Mouse (Mus musculus): Measurements from ENCODE around the gene Slc7a7. TPM values are rescaled to one million over a fixed set of nuclear protein-coding genes. Genes with fewer than 3 reads are reported as not detected.

The Slc7a7 gene
- polyA plus RNA-seq, 1 experiment from 2014 or later, result 3.1 TPM

DNA sequence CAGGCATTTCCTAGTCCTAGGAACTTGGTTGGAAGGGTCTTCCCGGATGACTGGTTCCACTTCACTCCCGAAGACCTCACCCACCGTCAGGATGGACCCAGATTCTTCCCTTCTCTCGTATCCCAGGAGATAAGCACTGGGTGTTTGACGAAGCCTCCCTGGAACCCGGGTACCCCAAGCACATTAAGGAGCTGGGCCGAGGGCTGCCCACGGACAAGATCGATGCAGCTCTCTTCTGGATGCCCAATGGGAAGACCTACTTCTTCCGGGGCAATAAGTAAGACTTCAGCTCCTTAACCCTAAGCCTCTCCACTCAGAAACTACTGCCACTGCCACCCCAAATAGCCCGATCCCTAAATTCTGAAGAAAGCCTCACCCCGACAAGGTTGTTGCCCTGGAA, 21.6 kb upstream of the Slc7a7 start:
- no peak for ATAC-seq (ENCODE audit: insufficient number of reproducible peaks, low FRiP score, low TSS enrichment, low read depth)
- no peaks in the 10 kb centered on the region for H3K27me3 ChIP-seq (ENCODE audit: control insufficient read depth, insufficient read depth, low read length)
- H3K9me3 ChIP-seq (ENCODE audit: control insufficient read depth, low read length), result no peaks in the 10 kb centered on the region
- H3K9ac ChIP-seq (ENCODE audit: low read length), result no peak overlapping the region
- no peak overlapping the region for H3K4me2 ChIP-seq (ENCODE audit: low read depth, severe bottlenecking)
- H3K27ac ChIP-seq (replicated peaks; ENCODE audit: low read depth, low read length), result no peak overlapping the region
- peaks cover 18% of the 10 kb centered on the region for H3K36me3 ChIP-seq (ENCODE audit: control insufficient read depth, insufficient read depth, low read length)
- no peak for DNase-seq (ENCODE audit: low spot score)
- H3K4me3 ChIP-seq (ENCODE audit: low read depth, low read length), result no peak overlapping the region
- 89% methylated on average over 12 of the region's 12 CpGs for WGBS
- peaks cover 15% of the 10 kb centered on the region for H3K4me1 ChIP-seq (ENCODE audit: control insufficient read depth, insufficient read depth, low read length)

- 86% methylated on average over 11 of the region's 11 CpGs for WGBS
- Histone ChIP-seq H3K27me3 (ENCODE audit: control insufficient read depth, insufficient read depth, low read length) (no peaks in the 10 kb centered on the region), H3K9ac (ENCODE audit: low read length) (no peak overlapping the region), H3K27ac (replicated peaks; ENCODE audit: low read depth, low read length) (no peak overlapping the region), H3K4me3 (ENCODE audit: low read depth, low read length) (no peak overlapping the region), H3K4me1 (ENCODE audit: control insufficient read depth, insufficient read depth, low read length) (peaks cover 15% of the 10 kb centered on the region), H3K4me2 (ENCODE audit: low read depth, severe bottlenecking) (no peak overlapping the region), H3K9me3 (ENCODE audit: control insufficient read depth, low read length) (no peaks in the 10 kb centered on the region), H3K36me3 (ENCODE audit: control insufficient read depth, insufficient read depth, low read length) (peaks cover 18% of the 10 kb centered on the region)
- ATAC-seq (ENCODE audit: insufficient number of reproducible peaks, low FRiP score, low TSS enrichment, low read depth) (no peak), DNase-seq (ENCODE audit: low spot score) (no peak)
Observed at GRCm38 (mm10) chr14:54435194-54435918, 17.8 kb upstream of the Slc7a7 start.

DNA sequence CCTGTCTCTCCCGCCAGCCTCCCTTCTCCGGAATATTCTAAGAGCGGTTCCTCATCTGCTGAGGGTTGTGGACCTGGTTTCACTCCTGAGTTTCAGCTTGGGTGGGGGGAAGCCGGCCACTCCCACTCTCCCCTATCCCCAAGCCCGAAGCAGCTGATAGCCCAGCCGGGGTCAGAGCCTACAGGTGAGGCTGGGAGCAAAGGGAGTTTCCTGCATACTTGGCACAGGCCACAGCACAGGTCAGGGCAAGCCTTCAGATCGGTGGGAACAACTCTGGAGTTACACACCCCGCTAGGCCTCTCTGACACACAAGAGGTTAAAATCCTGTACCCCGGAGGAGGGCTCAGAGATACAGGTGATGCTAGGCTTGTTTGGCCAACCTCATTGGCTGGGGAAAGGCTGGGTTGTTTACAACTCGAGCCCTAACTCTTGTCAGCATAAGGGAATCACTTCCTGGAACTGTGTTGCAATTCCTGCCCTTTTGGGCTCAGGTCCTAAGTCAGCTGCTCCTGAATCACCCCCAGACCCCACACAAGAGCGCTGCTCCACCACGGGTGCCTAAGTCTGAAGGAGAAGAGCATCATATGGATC, 16.5 kb upstream of the Slc7a7 start:
- peaks cover 11% of the 10 kb centered on the region; the same call in 1 of the 2 replicates for H3K36me3 ChIP-seq (ENCODE audit: control insufficient read depth, insufficient read depth, low read length)
- no peak overlapping the region for H3K9ac ChIP-seq (ENCODE audit: low read length)
- H3K4me2 ChIP-seq (ENCODE audit: low read depth, severe bottlenecking), result peak overlapping the region; percentile 80
- no peaks in the 10 kb centered on the region for H3K27me3 ChIP-seq (ENCODE audit: control insufficient read depth, insufficient read depth, low read length)
- peak overlapping the region; percentile 89; the same call in 1 of the 2 replicates for H3K4me3 ChIP-seq (ENCODE audit: low read depth, low read length)
- 60% methylated on average over 12 of the region's 12 CpGs for WGBS
- H3K27ac ChIP-seq (replicated peaks; ENCODE audit: low read depth, low read length), result no peak overlapping the region
- peaks cover 17% of the 10 kb centered on the region for H3K4me1 ChIP-seq (ENCODE audit: control insufficient read depth, insufficient read depth, low read length)
- H3K9me3 ChIP-seq (ENCODE audit: control insufficient read depth, low read length), result no peaks in the 10 kb centered on the region
- no peak for DNase-seq (ENCODE audit: low spot score)
- ATAC-seq (ENCODE audit: insufficient number of reproducible peaks, low FRiP score, low TSS enrichment, low read depth), result no peak

DNA sequence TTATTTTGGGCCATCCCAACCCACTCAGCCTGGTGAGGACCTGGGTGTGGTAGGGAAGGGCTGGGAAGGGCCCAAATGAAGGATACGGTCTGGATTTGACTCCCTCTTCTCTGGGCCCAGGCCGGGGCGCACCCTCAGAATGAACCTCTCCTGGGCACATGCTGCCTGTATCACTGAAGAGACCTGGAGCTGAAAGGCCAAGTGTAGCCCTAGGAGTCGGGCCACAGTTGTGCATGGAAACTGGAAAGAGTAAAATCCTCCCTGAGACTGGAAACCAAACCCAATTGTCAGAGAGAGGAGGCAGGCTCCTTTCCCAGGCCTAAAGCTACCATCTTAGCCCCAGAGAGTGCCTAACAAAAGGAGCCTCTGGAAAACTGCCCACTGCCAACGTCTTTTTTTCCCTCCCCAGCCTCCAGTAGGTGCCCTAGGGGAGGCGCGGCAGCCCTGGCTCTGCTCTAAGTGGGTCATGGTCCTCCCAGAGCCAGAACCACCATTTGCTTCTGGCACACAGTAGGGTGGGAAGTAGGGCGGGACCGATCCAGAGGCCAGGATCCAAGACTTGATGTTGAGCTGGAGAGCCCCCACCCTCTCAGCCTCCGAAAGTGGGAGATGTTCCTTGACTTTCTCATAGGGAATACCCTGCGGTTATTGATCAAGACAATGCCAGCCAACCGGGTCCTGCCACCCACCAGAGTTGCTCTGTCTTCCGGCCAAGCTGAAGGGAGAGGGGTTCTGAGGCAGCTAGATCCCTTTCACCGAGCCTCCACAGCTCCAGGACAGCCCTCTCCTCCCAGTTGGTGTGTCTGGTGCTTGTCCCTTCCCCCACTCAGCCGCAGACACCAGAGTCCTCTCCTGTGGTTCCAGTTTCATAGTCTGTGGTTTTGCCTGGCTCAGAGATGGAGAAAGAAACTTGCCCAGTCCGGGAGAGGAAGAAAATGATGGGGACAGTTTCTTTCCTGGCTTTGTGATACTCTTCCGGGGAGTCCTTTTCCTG, 15.6 kb upstream of the Slc7a7 start:
- Histone ChIP-seq H3K27me3 (ENCODE audit: control insufficient read depth, insufficient read depth, low read length) (no peaks in the 10 kb centered on the region), H3K4me1 (ENCODE audit: control insufficient read depth, insufficient read depth, low read length) (peaks cover 17% of the 10 kb centered on the region), H3K4me2 (ENCODE audit: low read depth, severe bottlenecking) (peak overlapping the region; percentile 80), H3K4me3 (ENCODE audit: low read depth, low read length) (peak overlapping the region; percentile 89), H3K9me3 (ENCODE audit: control insufficient read depth, low read length) (no peaks in the 10 kb centered on the region), H3K27ac (replicated peaks; ENCODE audit: low read depth, low read length) (peak overlapping the region; percentile 96), H3K36me3 (ENCODE audit: control insufficient read depth, insufficient read depth, low read length) (peaks cover 7% of the 10 kb centered on the region; the same call in 1 of the 2 replicates), H3K9ac (ENCODE audit: low read length) (peak overlapping the region; percentile 98)
- DNase-seq (ENCODE audit: low spot score) (peak; percentile 51), ATAC-seq (ENCODE audit: insufficient number of reproducible peaks, low FRiP score, low TSS enrichment, low read depth) (0 out of 2 replicates have a peak, but pooled peaks have one; percentile 14)
- WGBS, result 32% methylated on average over 17 of the region's 17 CpGs

DNA sequence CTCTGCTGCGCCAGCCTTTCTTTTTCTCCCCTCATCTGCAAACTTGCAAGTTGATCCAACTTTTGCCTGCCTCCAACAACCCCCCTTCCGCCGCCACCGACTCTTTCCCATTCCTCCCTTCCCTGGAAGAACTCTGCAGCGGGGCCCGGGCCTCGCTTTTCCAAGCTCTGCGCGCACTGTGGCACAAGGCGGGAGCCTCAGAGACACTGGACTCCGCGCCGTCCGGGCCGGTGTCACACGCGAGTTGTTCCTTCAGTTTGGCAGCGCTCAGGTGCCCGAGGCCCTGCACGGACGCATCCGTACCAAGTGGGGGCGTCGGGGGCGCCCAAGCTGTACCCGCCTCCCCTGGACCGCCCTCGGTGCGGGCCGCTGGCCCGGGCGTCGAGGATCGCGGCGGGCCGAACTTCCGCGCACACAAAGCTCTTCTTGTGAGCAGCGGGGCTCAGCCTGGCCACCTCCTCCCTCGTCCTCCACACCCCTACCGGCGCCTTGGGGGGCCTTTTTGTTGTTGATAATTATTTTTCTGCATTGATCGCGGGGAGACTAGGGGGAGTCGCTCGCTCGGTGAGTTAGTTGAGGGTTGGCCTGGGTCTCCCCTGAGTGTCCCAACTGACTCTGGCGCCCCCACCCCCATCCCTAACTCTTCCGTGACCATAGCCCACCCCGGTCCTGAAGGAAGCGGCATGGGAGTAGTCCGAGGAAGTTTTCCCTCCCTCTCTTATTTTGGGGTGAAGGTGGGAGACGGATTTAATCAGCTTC, 14.7 kb upstream of the Slc7a7 start:
- H3K4me1 ChIP-seq (ENCODE audit: control insufficient read depth, insufficient read depth, low read length), result peaks cover 17% of the 10 kb centered on the region
- no peaks in the 10 kb centered on the region for H3K9me3 ChIP-seq (ENCODE audit: control insufficient read depth, low read length)
- peak overlapping the region; percentile 80 for H3K4me2 ChIP-seq (ENCODE audit: low read depth, severe bottlenecking)
- H3K9ac ChIP-seq (ENCODE audit: low read length), result peak overlapping the region; percentile 98
- DNase-seq (ENCODE audit: low spot score), result peak; percentile 75
- WGBS, result 2% methylated on average over 54 of the region's 54 CpGs
- no peaks in the 10 kb centered on the region for H3K27me3 ChIP-seq (ENCODE audit: control insufficient read depth, insufficient read depth, low read length)
- peak; percentile 18; the same call in 1 of the 2 replicates for ATAC-seq (ENCODE audit: insufficient number of reproducible peaks, low FRiP score, low TSS enrichment, low read depth)
- H3K36me3 ChIP-seq (ENCODE audit: control insufficient read depth, insufficient read depth, low read length), result peaks cover 6% of the 10 kb centered on the region; the same call in 1 of the 2 replicates
- peak overlapping the region; percentile 96 for H3K27ac ChIP-seq (replicated peaks; ENCODE audit: low read depth, low read length)
- peak overlapping the region; percentile 89 for H3K4me3 ChIP-seq (ENCODE audit: low read depth, low read length)

- peak within 1 kb of the TSS; percentile 80 for H3K4me2 ChIP-seq (ENCODE audit: low read depth, severe bottlenecking)
- peaks cover 5% of the 10 kb centered on the region; the same call in 1 of the 2 replicates for H3K36me3 ChIP-seq (ENCODE audit: control insufficient read depth, insufficient read depth, low read length)
- H3K4me3 ChIP-seq (ENCODE audit: low read depth, low read length), result peak within 1 kb of the TSS; percentile 89
- H3K9ac ChIP-seq (ENCODE audit: low read length), result peak within 1 kb of the TSS; percentile 98
- peak within 1 kb of the TSS; percentile 96 for H3K27ac ChIP-seq (replicated peaks; ENCODE audit: low read depth, low read length)
- no peaks in the 10 kb centered on the region for H3K9me3 ChIP-seq (ENCODE audit: control insufficient read depth, low read length)
- WGBS, result 0% methylated on average over 44 of the region's 49 CpGs
- peak; percentile 44 for ATAC-seq (ENCODE audit: insufficient number of reproducible peaks, low FRiP score, low TSS enrichment, low read depth)
- peaks cover 17% of the 10 kb centered on the region for H3K4me1 ChIP-seq (ENCODE audit: control insufficient read depth, insufficient read depth, low read length)
- no peaks in the 10 kb centered on the region for H3K27me3 ChIP-seq (ENCODE audit: control insufficient read depth, insufficient read depth, low read length)
- DNase-seq (ENCODE audit: low spot score), result peak; percentile 84
Observed at GRCm38 (mm10) chr14:54431334-54432077, 13.9 kb upstream of the Slc7a7 start, which contains the start of gene Mmp14. TSS of gene Mmp14 (plus strand) at chr14:54431612.

GRCm38 (mm10) chr14:54430406-54431145, 13.0 kb upstream of the Slc7a7 start:
- Histone ChIP-seq H3K9me3 (ENCODE audit: control insufficient read depth, low read length) (no peaks in the 10 kb centered on the region), H3K4me1 (ENCODE audit: control insufficient read depth, insufficient read depth, low read length) (peaks cover 17% of the 10 kb centered on the region), H3K27me3 (ENCODE audit: control insufficient read depth, insufficient read depth, low read length) (no peaks in the 10 kb centered on the region), H3K27ac (replicated peaks; ENCODE audit: low read depth, low read length) (peak overlapping the region; percentile 96), H3K4me2 (ENCODE audit: low read depth, severe bottlenecking) (peak overlapping the region; percentile 80), H3K4me3 (ENCODE audit: low read depth, low read length) (peak overlapping the region; percentile 89), H3K9ac (ENCODE audit: low read length) (peak overlapping the region; percentile 98), H3K36me3 (ENCODE audit: control insufficient read depth, insufficient read depth, low read length) (no peaks in the 10 kb centered on the region; the same call in 1 of the 2 replicates)
- DNase-seq (ENCODE audit: low spot score), result peak; percentile 61
- WGBS, result 7% methylated on average over 18 of the region's 18 CpGs
- no peak for ATAC-seq (ENCODE audit: insufficient number of reproducible peaks, low FRiP score, low TSS enrichment, low read depth)

All from limb, embryonic 11.5 days (tissue).